Mouse (Mus musculus) central nervous system, embryonic 11.5 days (tissue): ENCODE data around the gene Tuba1b. TPM values are rescaled to one million over a fixed set of nuclear protein-coding genes. Genes with fewer than 3 reads are reported as not detected.

Experiments used
- polyA plus RNA-seq: library from polyadenylated mRNA; depleted of rRNA; stranded (reverse); fragments of >200 nt; gene quantifications from 2 replicates; pipeline ENCODE4 v1.2.3, GENCODE M21; 2012; rRNA removed

Tuba1b gene
- polyA plus RNA-seq, result 2,005 and 2,656 TPM in 2 replicates

GRCm38 (mm10) chr15:98934217-98934839, at the start of gene Tuba1b:
Gene Tuba1b (minus strand): TSS chr15:98934565.

GRCm38 (mm10) chr15:98953401-98954356, 19.3 kb upstream of the Tuba1b start, which contains the start of the genes Gm49450 and Tuba1a:
Gene Gm49450 (minus strand): TSS chr15:98953551.
Gene Tuba1a (minus strand): TSS chr15:98953703.

GRCm38 (mm10) chr15:98917538-98918498, 16.5 kb downstream of the Tuba1b start, which contains the start of gene Lmbr1l:
Gene Lmbr1l (minus strand): TSS chr15:98918231.

GRCm38 (mm10) chr15:98897928-98898800, 36.2 kb downstream of the Tuba1b start, which contains the start of gene Dhh:
Gene Dhh (minus strand): TSS chr15:98898540.

GRCm38 (mm10) chr15:98893940-98894745, 40.2 kb downstream of the Tuba1b start, which contains the start of gene Rhebl1:
Gene Rhebl1 (minus strand): TSS chr15:98894540.

Other genes with a start within 250 kb of the Tuba1b start
- 0.70 and 1.4 TPM in 2 replicates for gene Ccdc65, start 226.4 kb downstream of the Tuba1b start, polyA plus RNA-seq
- 10.1 and 11.2 TPM in 2 replicates for gene Fkbp11, start 206.4 kb downstream of the Tuba1b start, polyA plus RNA-seq
- gene Arf3, start 171.4 kb downstream of the Tuba1b start, polyA plus RNA-seq, result 72.2 and 83.4 TPM in 2 replicates
- 0.72 and 2.0 TPM in 2 replicates for gene Wnt10b, start 156.4 kb downstream of the Tuba1b start, polyA plus RNA-seq
- 3.5 and 7.9 TPM in 2 replicates for gene Wnt1, start 144.7 kb downstream of the Tuba1b start, polyA plus RNA-seq
- gene Ddn, start 125.1 kb downstream of the Tuba1b start, polyA plus RNA-seq, result 0.55 and 1.2 TPM in 2 replicates
- gene Prkag1, start 103.0 kb downstream of the Tuba1b start, polyA plus RNA-seq, result 75.6 and 78.9 TPM in 2 replicates
- gene Kmt2d, start 63.4 kb downstream of the Tuba1b start, polyA plus RNA-seq, result 37.9 and 38.9 TPM in 2 replicates
- gene Rhebl1, start 40.0 kb downstream of the Tuba1b start, polyA plus RNA-seq, result 11.3 and 19.2 TPM in 2 replicates
- 0.56 and 0.96 TPM in 2 replicates for gene Dhh, start 36.0 kb downstream of the Tuba1b start, polyA plus RNA-seq
- 57.1 and 72.0 TPM in 2 replicates for gene Lmbr1l, start 16.3 kb downstream of the Tuba1b start, polyA plus RNA-seq
- 70.5 TPM in 1 of 2 replicates, not detected in the other for gene Gm49450, start 19.0 kb upstream of the Tuba1b start, polyA plus RNA-seq
- gene Tuba1a, start 19.1 kb upstream of the Tuba1b start, polyA plus RNA-seq, result 3,950 and 4,162 TPM in 2 replicates
- gene Tuba1c, start 95.3 kb upstream of the Tuba1b start, polyA plus RNA-seq, result 112 and 136 TPM in 2 replicates
- 20.1 and 28.7 TPM in 2 replicates for gene Prph, start 120.6 kb upstream of the Tuba1b start, polyA plus RNA-seq
- 40.3 and 43.9 TPM in 2 replicates for gene Troap, start 140.0 kb upstream of the Tuba1b start, polyA plus RNA-seq
- gene C1ql4, start 153.3 kb upstream of the Tuba1b start, polyA plus RNA-seq, result 8.0 and 12.4 TPM in 2 replicates
- 2.5 and 3.1 TPM in 2 replicates for gene Dnajc22, start 158.6 kb upstream of the Tuba1b start, polyA plus RNA-seq
- gene Spats2, start 191.4 kb upstream of the Tuba1b start, polyA plus RNA-seq, result 58.7 and 72.5 TPM in 2 replicates